Mouse (Mus musculus): Measurements from ENCODE around the gene Cnga3.

The Cnga3 gene

DNA sequence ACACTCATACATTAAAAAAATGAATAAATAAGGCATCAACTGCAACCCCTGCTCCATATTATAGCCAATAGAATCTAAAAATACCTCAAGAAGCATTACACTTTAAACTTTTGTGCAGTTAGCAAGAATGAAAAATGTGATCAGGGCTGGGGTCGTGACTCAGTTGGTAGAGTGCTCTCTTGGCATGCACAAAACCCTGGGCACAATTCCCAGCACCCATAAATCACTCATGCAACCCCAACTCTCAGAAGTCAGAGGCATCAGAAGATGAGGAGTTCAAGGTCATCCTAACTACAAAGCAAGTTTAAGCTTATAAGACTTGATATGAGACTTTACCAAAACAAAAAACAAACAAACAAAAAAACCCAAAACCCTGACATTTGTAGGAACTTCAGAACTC lies 73.5 kb downstream of the Cnga3 start:
- DNase-seq, result no peak

DNA sequence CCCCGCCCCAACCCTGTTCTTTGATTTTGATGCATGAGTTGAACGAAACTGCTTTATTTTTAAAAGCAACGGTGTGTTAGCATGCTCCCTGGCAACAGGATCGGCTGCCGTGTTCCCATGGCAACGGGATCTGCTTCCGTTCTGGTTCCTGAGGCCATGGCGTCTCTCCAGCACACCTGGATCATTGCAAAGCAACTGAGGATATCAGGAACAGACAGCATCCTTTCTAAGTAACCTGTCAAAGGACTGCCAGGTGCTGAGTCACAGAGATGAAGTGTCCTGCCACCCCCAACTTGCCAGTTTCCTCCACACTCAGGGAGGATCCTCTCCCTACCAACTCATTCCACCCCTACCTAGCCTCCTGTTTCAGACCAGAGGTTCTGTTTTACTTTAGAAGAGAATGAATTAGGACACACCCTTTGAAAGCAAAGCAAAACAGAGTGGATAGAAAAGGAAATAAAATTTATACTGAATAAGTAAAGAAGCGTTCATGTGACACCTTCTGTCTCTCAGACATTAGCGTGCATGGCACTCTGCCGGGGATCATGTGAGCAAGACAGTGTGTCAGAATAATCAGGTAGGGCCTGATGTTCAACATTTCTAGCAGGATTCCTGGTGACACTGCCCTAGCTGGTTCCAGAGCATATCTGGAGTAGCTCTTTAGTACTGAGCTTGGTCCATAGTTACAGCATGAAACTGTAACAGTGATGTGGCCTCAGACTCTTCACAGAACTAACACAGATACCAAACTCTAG lies 74.1 kb downstream of the Cnga3 start:
- peak; percentile 75 for DNase-seq

DNA sequence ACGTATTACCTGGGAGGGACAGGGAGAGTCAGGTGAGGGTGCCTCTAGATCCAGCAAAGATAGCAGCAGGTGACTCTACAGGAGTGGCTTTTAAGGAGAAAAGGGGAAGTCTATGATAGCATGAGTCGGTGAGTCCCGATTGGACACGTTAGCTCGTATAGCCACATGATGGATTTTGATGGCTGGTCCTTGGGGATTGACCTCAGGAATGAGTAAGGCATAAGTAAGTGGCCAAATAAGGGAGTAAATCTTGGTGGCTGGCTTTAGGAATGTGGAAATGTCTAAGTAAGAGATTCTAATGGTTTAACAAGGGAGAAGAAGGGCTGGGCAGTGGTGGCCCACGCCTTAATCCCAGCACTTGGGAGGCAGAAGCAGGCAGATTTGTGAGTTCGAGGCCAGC lies 74.7 kb downstream of the Cnga3 start:
- no peak for DNase-seq

DNA sequence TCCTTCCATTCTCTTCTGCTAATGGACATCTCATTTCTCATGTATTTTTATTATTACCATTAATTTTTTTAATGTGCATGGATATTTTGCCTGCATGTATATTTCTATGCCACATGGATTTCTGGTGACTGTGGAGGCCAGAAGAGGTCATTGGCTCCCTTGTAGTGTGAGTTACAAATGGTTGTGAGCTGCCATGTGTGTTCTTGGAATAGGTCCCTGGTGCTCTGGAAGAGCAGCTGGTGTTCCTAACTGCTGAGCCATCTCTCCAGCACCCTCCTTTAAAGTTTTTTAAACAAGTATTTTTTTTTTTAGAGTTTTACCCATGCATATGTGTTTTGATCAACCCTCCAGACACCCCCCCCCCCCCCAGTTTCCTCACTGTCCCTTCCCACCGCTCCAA lies 82.2 kb downstream of the Cnga3 start:
- DNase-seq, result no peak

DNA sequence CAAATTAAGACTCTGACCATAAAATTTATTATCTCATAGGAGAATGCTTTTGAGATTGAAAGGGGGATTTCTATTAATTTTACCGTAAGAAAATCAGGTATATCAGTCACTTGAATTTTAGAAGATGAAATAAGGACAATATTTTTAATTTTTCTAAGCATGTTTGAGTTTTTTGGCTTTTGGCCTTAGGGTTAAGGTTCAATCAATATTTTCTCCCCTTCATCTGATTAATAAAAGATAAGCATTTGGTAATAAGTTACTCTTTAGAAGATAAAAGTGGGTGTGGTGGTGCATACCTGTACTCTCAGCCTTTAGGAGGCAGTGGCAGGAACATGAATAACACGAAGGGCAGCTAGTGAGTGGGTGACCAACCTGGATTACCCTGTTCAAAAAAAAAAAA lies 84.7 kb downstream of the Cnga3 start:
- DNase-seq, result no peak

DNA sequence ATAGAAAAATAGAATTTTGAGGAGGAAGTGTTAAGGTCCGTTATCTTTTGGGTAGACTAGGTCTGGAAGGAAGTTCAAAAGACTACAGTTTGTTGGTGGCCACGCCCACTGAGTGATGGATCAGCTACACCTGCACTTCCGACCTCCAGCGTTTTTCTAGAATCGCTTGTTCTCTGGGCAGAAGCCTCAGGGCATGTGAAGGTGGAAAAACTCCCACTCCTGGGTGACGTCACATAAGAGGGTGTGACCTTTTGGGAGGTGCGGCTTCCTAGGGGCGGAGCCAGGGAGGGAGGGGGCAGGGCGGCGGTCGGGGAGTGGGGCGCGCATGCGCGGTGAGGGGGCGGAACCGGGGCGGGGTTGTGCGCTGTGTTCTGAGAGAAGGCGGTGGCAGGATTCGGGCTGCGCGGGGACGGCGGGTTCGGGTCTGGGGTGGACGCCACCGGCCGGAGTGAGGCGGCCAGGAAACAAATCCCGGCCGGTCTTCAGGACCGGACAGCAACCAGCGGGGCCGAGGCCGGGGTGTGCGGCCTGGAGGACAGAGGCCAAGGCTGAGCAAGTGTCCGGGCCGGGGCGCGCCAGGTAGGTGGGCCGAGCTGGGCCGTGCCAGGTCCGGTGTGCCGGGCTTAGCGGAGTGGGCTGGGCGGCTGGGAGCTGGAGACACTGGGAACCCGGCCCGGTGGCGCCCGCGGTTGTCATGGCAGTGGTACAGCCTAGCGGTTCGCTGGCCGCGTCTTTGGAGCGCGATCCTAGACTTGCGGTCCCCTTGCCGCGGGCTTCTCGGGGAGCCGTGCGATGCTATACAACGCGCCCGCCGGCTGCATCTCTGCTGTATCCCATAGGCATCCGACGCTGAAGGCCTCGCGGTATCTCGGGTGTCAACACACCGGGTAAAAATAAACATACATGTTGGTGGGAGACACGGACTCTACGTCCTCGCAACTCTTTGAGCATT lies 85.6 kb downstream of the Cnga3 start, which contains the start of gene Inpp4a:
TSS of gene Inpp4a (plus strand) at position 326 of the 952 bp plus-strand sequence.
- DNase-seq, result peak; percentile 98

DNA sequence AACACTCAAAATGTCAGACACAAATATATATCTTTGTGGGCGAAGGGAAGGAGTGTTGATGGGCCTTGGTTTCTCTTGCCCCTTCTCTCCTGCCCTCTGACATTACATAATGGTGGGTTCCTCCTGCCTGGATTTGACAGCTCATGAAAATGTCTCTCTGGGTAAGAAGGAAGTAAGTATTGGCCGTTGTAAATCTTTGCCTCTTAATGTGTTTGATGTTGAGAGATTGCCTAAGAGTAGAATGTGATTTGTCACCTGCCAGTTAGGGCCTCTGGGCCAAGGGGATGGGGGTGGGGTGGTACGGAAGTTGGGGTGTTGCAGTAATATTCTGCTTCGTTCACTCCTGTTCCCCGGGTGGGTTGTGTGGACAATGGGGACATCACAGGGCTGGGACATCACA lies 86.4 kb downstream of the Cnga3 start:
- DNase-seq, result no peak

DNA sequence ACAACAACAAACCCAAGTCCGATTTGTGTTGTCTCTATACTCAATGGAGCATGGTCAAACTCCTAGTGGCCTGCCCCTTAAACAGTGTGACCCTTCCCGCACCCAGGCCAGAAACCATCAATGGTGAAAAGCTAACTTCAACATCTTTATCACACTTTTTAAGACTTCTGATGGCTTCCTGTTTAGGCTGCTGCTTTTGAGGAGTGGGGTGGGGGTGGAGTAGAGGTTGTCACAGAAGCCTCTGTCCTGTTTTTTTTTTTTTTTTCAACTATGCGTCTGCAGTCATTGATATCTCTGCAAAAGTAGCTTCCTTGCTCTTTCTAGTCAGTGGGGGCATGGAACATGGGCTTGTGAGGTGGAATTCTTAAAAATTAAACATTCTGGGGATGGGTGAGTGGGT lies 88.6 kb downstream of the Cnga3 start:
- no peak for DNase-seq

DNA sequence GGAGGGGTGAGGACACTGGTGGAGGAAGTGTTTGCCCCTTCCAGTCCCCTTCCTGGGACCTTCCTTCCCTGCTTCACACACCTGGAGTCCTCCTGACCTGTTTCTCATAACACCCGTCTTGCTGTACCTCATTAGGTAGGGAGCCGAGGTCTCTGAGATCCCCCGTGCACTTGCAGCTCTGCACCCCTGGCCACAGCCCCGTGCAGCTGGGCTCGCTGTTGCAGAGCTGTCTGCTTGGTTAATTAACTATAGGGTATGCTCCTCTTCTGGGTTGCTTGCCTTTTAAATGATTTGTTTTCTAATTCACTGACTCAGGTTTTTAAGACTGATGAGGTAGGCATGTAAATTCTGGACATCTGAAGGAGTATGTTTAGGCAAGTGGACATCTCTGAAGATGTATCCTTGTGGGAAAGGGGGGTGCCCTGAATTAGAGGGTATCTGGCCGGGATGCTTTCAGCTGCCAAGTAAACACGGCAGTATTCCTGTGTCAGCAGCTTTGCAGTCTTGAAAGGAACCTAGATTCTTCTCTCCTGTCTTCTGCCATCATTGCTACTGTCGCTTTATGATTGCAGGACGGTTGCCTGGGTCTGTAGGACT lies 91.6 kb downstream of the Cnga3 start:
- no peak for DNase-seq

DNA sequence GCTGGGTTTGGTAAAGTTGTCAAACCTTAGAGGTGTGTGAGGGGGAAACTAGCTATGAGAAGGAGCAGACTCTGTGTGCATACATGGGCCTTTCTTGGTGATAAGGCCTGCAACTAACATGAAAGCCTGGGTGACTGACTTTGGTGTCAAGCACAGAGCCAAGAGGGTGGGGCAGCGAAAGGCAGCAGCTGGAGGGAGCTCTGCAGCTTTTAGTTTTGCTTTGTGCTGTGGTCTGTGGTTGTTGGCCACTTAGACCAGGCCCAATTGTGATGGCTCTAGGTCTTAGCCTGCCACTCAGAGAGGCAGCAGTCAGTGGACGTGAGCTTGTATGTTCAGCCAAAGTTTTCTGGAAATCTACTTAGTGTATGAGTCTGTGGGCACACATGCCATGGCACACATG lies 93.4 kb downstream of the Cnga3 start:
- DNase-seq, result no peak

DNA sequence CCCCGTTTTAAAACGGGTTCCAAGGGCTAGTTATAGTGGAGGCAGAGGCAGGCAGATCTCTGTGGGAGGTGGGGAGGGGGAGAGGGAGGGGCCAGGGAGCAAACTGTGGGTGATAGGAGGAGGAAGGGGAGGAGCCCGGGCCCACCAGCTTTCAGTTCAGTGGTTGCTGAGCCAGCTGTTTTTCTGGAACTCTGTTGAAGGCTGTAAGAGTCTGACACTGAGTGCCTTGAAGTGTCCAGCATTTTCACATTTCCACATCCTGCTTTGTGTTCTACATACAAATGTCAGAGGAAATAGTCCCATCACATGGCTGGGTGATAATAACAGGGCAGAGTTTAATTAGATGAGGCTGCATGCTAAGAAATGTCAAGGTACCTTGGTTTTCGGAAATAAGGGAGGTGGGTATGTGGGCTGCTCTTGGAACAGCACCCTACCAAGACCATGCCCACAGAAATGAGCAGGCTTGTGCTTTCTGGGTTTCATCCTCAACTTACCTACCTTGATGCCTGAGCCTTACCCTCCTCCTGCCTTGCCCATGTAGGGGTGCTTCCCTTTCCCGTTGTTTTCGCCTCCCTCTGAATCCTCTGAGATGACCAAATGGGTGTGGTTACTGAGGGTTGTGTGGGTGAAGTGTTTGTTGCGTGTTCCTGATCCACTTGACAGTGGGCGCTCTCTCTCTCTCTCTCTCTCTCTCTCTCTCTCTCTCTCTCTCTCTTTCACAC lies 93.9 kb downstream of the Cnga3 start:
- no peak for DNase-seq

DNA sequence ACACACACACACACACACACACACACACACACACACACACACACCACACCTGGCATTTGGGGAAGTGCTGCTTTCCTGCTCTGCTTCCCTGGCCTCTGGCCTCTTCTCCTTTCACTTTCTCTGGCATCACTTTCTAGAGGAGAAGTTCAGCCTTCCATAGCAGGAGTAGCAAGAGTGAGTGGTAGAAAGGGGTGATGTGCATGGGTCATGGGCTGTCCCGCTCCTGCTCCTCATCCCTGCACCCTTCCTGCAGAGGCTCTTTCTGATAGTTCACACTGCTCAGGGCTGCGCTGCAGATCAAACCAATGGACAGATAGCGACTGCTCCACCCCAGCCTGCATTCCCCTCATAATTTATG lies 94.5 kb downstream of the Cnga3 start:
- DNase-seq, result no peak

DNA sequence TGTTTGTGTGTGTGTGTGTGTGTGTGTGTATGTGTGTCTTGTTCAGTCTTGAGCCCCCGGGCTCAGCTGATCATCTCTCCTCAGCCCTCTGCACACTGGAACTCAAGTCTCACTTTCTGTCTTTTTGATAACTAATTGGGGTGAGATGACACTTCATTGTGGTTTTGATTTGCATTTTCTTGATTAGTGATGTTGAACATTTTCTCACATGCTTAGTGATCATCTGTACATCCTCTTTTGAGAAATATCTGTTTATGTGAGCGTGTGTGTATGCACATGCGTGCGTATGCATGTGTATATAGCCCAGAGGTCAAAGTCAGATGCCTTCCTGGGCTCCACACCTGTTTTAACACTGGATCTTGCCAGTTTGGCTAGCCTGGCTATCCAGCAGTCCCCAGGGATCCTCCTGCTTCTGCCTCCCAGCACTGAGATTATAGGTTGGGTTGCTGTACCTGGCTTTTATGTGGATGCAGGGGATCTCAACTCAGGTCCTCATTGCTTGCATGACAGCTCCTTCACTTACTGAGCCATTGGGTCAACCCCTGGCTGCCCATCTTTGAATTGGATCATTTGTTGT lies 95.8 kb downstream of the Cnga3 start:
- no peak for DNase-seq

Measured in right cerebral cortex, postnatal 14 days (tissue).